ENCODE assay signal across 24 mouse cellular contexts in the genomic region with DNA sequence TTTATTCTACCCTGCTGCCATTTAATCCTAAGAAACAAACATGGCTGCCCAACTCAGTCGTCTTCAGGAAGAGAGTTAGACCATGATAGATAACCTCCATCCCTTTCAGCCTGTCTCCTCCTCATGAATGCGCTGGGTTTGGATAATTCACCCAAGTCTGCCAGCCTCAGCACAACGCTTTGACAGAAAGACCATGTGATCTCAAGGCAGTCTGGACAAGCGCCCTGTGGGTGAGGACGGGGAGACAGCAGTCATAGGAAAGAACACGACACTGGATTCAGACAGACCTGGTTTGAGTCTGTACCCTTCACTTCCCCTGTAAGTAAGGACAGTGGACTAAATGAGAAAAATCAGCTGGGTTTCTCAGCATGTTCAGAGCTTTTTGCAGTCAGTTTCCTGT. TPM values are rescaled to one million over a fixed set of nuclear protein-coding genes. Genes with fewer than 3 reads are reported as not detected.
A peak's percentile ranks its signal among the peaks of the same experiment; 100 is the strongest.
DNase-seq lines count a peak whose midpoint lies in the region; ATAC-seq and TF ChIP-seq lines count a peak whose summit lies in the region.
"Had no signal": no experiment of that assay in that cellular context is flagged by ENCODE, and none has a peak within 500 bp of the region (broad histone marks: within the 10 kb centered on the region; RNA-seq: fewer than 3 reads in every experiment).

No protein-coding gene starts in this region.

- no peak overlapping the region for H3K4me3 ChIP-seq in layer of hippocampus, adult 2 months
- H3K4me3 ChIP-seq in brown adipose tissue, adult 24 weeks (ENCODE audit: insufficient read depth, low read depth, low read length) = no peak overlapping the region
- no peak overlapping the region for H3K4me3 ChIP-seq in liver, embryonic 16.5 days (ENCODE audit: low read depth, low read length)
- H3K4me3 ChIP-seq: embryonic facial prominence, embryonic 15.5 days; forebrain, embryonic 10.5 days; hindbrain, embryonic 13.5 days; midbrain, embryonic 13.5 days had no signal

- H3K4me1 ChIP-seq in brown adipose tissue, adult 24 weeks (ENCODE audit: control insufficient read depth, insufficient read depth, insufficient read length, low read length) = no peaks in the 10 kb centered on the region; the same call in 1 of the 2 replicates
- peaks cover 44% of the 10 kb centered on the region for H3K4me1 ChIP-seq in liver, embryonic 16.5 days (ENCODE audit: control insufficient read depth, low read depth, low read length)

- H3K27me3 ChIP-seq in liver, embryonic 16.5 days (ENCODE audit: control insufficient read depth, insufficient read depth, low read depth, low read length) = no peaks in the 10 kb centered on the region
- H3K27me3 ChIP-seq: embryonic facial prominence, embryonic 15.5 days; hindbrain, embryonic 13.5 days; midbrain, embryonic 13.5 days had no signal

- H3K9ac ChIP-seq in liver, embryonic 16.5 days (ENCODE audit: low read depth, low read length) = no peak overlapping the region
- H3K9ac ChIP-seq: embryonic facial prominence, embryonic 15.5 days; hindbrain, embryonic 13.5 days; midbrain, embryonic 13.5 days had no signal

- ATAC-seq in liver, embryonic 16.5 days (ENCODE audit: low read depth) = no peak
- ATAC-seq: CD4-positive, CD25-positive, alpha-beta regulatory T cell, adult 4 months; midbrain, embryonic 13.5 days had no signal

- H3K4me2 ChIP-seq in liver, embryonic 16.5 days (ENCODE audit: low read depth, low read length) = no peak overlapping the region
- H3K4me2 ChIP-seq: embryonic facial prominence, embryonic 15.5 days; hindbrain, embryonic 13.5 days; midbrain, embryonic 13.5 days had no signal

- WGBS in liver, embryonic 16.5 days (ENCODE audit: insufficient replicate concordance) = 74% methylated on average over 6 of the region's 6 CpGs

- no peaks in the 10 kb centered on the region for H3K9me3 ChIP-seq in liver, embryonic 16.5 days (replicated peaks; ENCODE audit: control insufficient read depth, low read length)
- H3K9me3 ChIP-seq: embryonic facial prominence, embryonic 15.5 days; forebrain, embryonic 10.5 days; hindbrain, embryonic 13.5 days; midbrain, embryonic 13.5 days had no signal

- H3K27ac ChIP-seq in layer of hippocampus, adult 2 months = peak overlapping the region; percentile 12; the same call in 1 of the 2 replicates
- peak overlapping the region; percentile 59 for H3K27ac ChIP-seq in brown adipose tissue, adult 24 weeks (replicated peaks; ENCODE audit: low read depth, low read length)
- H3K27ac ChIP-seq in liver, embryonic 16.5 days (ENCODE audit: low read length) = peak overlapping the region; percentile 89; the same call in 1 of the 2 replicates
- H3K27ac ChIP-seq: embryonic facial prominence, embryonic 15.5 days; forebrain, embryonic 10.5 days; hindbrain, embryonic 13.5 days; midbrain, embryonic 13.5 days had no signal

- no peak for TF ChIP-seq CTCF in layer of hippocampus, adult 2 months (conservative IDR thresholded peaks at IDR 0.05)

- no peaks in the 10 kb centered on the region; the same call in 1 of the 2 replicates for H3K36me3 ChIP-seq in liver, embryonic 16.5 days (ENCODE audit: control insufficient read depth, insufficient read depth)
- H3K36me3 ChIP-seq: embryonic facial prominence, embryonic 15.5 days; forebrain, embryonic 10.5 days; hindbrain, embryonic 13.5 days; midbrain, embryonic 13.5 days had no signal

- DNase-seq in cerebellum, adult 9-10 months = peak; percentile 17
- DNase-seq in cerebellum, postnatal 36 days = no peak
- no peak for DNase-seq in layer of hippocampus, adult 2 months (ENCODE audit: low spot score in 2 of 2)
- no peak for DNase-seq in layer of hippocampus, adult 9-10 months (ENCODE audit: low spot score)
- DNase-seq in cerebellum, postnatal 4 days (ENCODE audit: low spot score in 2 of 2) = no peak
- no peak for DNase-seq in spleen, adult 12 weeks (ENCODE audit: low spot score)
- DNase-seq: adrenal gland, postnatal 14 days; cerebellum, adult 8-10 months; embryo, embryonic 11 days; gastrocnemius, postnatal 10 days; heart, postnatal 14 days; lung, adult 2 months; lung, postnatal 36 days; retina, postnatal 1 day; right cerebral cortex, postnatal 4 days; thymus, adult 2 months had no signal

RNA-seq across cellular contexts. Expression of a gene that starts 3.1 kb away (rescaled TPM):
- total RNA-seq in layer of hippocampus, adult 2 months (2021) = 10 to 100 TPM; 25.6 to 26.2 TPM
- 15.7 and 25.5 TPM in 2 replicates for polyA plus RNA-seq in brown adipose tissue, adult 24 weeks (2012; ENCODE audit: insufficient read depth, insufficient read length, missing spikeins)
- polyA plus RNA-seq in liver, embryonic 16.5 days (2015; fragmentation: Nextera tagmentation; extraction: Ambion mirVana) = 77.8 and 81.1 TPM in 2 replicates

RNA-seq across cellular contexts. Expression of a gene that starts 21.5 kb away (rescaled TPM):
- 1 to 10 TPM; 5.5 to 5.6 TPM for total RNA-seq in layer of hippocampus, adult 2 months (2021)
- polyA plus RNA-seq in brown adipose tissue, adult 24 weeks (2012; ENCODE audit: insufficient read depth, insufficient read length, missing spikeins) = 0.16 and 1.2 TPM in 2 replicates
- polyA plus RNA-seq in liver, embryonic 16.5 days (2015; fragmentation: Nextera tagmentation; extraction: Ambion mirVana) = 0.94 and 1.7 TPM in 2 replicates
- total RNA-seq: neutrophil, adult 5-6 weeks had no signal
- polyA plus RNA-seq: CD4-positive, CD25-positive, alpha-beta regulatory T cell, adult 4 months had no signal

Comparison
In these comparisons a context has a peak if more than half of its experiments do, and no peak if none do; other contexts are left out.
1. H3K27ac ChIP-seq: peak in every context shown above with its lines; median percentile 89 in liver, embryonic 16.5 days; 59 in brown adipose tissue, adult 24 weeks; 12 in layer of hippocampus, adult 2 months.